Mouse (Mus musculus) heart, postnatal 0 days (tissue): Measurements from ENCODE around the gene Lpin3. TPM values are rescaled to one million over a fixed set of nuclear protein-coding genes. Genes with fewer than 3 reads are reported as not detected.

Experiments
- ATAC-seq: fragments of 200-750 bp; cut with Nextera tagmentation; 2 replicates; pipeline ENCODE4 v1.8.0; 2017; ENCODE audit warnings: low read depth, moderate number of reproducible peaks, moderate library complexity; ENCODE audit not compliant: insufficient read depth
- DNase-seq: peaks from one replicate; pipeline ENCODE4 v3.0.0-alpha.2; 2016; ENCODE audit warnings: low spot score
- H3K27ac ChIP-seq: fragments of 300-500 bp; sonication (generic); 2 replicates; pipeline ENCODE4 v1.5.1; 2014; ENCODE audit warnings: low read depth, mild to moderate bottlenecking
- H3K27me3 ChIP-seq: fragments of 300-500 bp; sonication (generic); 2 replicates; pipeline ENCODE4 v1.6.1; 2014; ENCODE audit warnings: low read length, mixed read lengths; ENCODE audit not compliant: control insufficient read depth, insufficient read depth
- H3K36me3 ChIP-seq: fragments of 300-500 bp; sonication (generic); replicated peaks from 2 replicates; pipeline ENCODE4 v1.6.1; 2014; ENCODE audit warnings: low read length, mixed read lengths; ENCODE audit not compliant: control insufficient read depth, insufficient read depth
- H3K4me1 ChIP-seq: fragments of 300-500 bp; sonication (generic); 2 replicates; pipeline ENCODE4 v1.6.1; 2014; ENCODE audit warnings: antibody characterized with exemption; ENCODE audit not compliant: control insufficient read depth, insufficient read depth
- H3K4me2 ChIP-seq: fragments of 300-500 bp; sonication (generic); 2 replicates; pipeline ENCODE4 v1.6.1; 2014; ENCODE audit warnings: low read depth, mild to moderate bottlenecking, low read length, moderate library complexity
- H3K4me3 ChIP-seq: fragments of 300-500 bp; sonication (generic); 2 replicates; pipeline ENCODE4 v1.5.1; 2014; ENCODE audit warnings: low read depth, low read length
- H3K9ac ChIP-seq: fragments of 300-500 bp; sonication (generic); replicated peaks from 2 replicates; pipeline ENCODE4 v1.6.1; 2014; ENCODE audit warnings: low read depth, low read length, mixed read lengths
- H3K9me3 ChIP-seq: fragments of 300-500 bp; sonication (generic); replicated peaks from 2 replicates; pipeline ENCODE4 v1.6.1; 2016; ENCODE audit warnings: low read length; ENCODE audit not compliant: control insufficient read depth
- CTCF ChIP-seq: IDR thresholded peaks from 2 replicates; pipeline ENCODE4 v1.5.1; 2016; ENCODE audit warnings: antibody characterized with exemption, control low read depth, low read depth
- EP300 ChIP-seq: IDR thresholded peaks from 2 replicates; pipeline ENCODE4 v1.6.1; 2016; ENCODE audit warnings: antibody characterized with exemption, low read depth
- WGBS: fragments of 180-500 bp; shearing (Covaris S2); extraction: QIAGEN DNeasy Blood & Tissue Kit; methylation state at CpG from one replicate; pipeline ENCODE4 v1.1.7; 2014; 5-methylcytosine and 5-hydroxymethylcytosine counted together
- polyA plus RNA-seq: library from polyadenylated mRNA; unstranded; fragments of >200 nt; fragmentation: Nextera tagmentation; extraction: Ambion mirVana; gene quantifications from 2 replicates; pipeline ENCODE4 v1.2.1, GENCODE M21; 2015
- total RNA-seq: library from RNA; depleted of rRNA; stranded (reverse); fragments of >200 nt; gene quantifications from 2 replicates; pipeline ENCODE4 v1.2.3, GENCODE M21; 2014; ENCODE audit warnings: low replicate concordance; rRNA removed

Gene Lpin3
- total RNA-seq: 1.1 and 5.1 TPM in 2 replicates
- polyA plus RNA-seq: 0.99 and 1.5 TPM in 2 replicates

GRCm38 (mm10) chr2:160880453-160881195, at the start of gene Lpin3:
TSS of gene Lpin3 (plus strand) at chr2:160880670.
- WGBS: 24% methylated on average over 13 of the region's 13 CpGs
- TF ChIP-seq EP300 (no peak), CTCF (no peak)
- DNase-seq (peak; percentile 51), ATAC-seq (peak; percentile 69)
- H3K4me1 ChIP-seq: peaks cover 3% of the 10 kb centered on the region; the same call in 1 of the 2 replicates
- no peaks in the 10 kb centered on the region for H3K36me3 ChIP-seq
- H3K4me3 ChIP-seq: no peak within 1 kb of the TSS
- peak within 1 kb of the TSS; percentile 39 for H3K27ac ChIP-seq
- H3K9me3 ChIP-seq: no peaks in the 10 kb centered on the region; the same call in 1 of the 2 replicates
- H3K4me2 ChIP-seq: no peak within 1 kb of the TSS
- H3K27me3 ChIP-seq: no peaks in the 10 kb centered on the region
- H3K9ac ChIP-seq: no peak within 1 kb of the TSS

DNA sequence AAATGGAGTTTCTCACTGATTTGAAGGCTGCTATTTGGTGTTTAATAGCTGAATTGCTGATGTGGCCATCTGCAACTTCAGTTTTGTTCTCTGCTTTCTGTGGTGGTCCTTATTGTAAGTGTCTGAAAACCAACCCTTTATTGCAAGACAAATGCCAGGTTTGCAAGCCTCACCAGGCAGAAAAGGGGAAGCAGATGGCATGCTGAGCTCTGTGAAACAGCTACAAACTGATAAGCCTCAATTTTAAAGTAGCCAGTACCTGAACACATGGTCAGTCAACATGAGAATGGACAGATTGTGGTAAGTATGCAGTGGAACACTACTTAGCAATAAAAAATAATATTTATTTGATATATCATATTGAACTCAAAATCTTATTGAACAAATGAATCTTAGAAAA, 39.6 kb upstream of the Lpin3 start:
- no peak overlapping the region for H3K4me2 ChIP-seq
- H3K27ac ChIP-seq: no peak overlapping the region
- ATAC-seq (no peak), DNase-seq (no peak)
- TF ChIP-seq EP300: no peak
- TF ChIP-seq CTCF: no peak
- no peaks in the 10 kb centered on the region for H3K27me3 ChIP-seq
- H3K4me1 ChIP-seq: 0 out of 2 replicates have a peak, but pooled peaks cover 6% of the 10 kb centered on the region
- 0 out of 2 replicates have a peak, but pooled peaks cover 3% of the 10 kb centered on the region for H3K36me3 ChIP-seq
- no peak overlapping the region for H3K9ac ChIP-seq
- H3K9me3 ChIP-seq: no peaks in the 10 kb centered on the region
- H3K4me3 ChIP-seq: no peak overlapping the region

DNA sequence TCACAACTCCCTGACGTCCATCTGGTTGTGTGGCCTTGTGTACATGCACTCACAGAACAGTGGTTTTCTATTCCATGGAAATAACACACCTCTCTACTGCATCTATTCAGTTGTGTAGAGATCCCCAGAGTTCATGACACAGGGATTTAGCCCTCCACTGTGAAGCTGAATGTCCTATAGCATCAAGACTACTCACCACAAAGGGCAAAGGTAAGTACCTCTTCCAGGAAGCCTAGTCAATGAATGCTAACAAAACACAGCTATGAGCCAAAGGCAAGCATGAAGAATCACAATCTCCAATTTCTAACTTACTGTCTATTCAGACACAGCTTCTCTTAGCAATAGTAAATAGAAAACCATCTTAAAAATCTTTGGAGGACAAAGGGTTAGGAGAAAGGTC, 32.8 kb upstream of the Lpin3 start:
- no peak for ATAC-seq

GRCm38 (mm10) chr2:160848186-160848585, 32.3 kb upstream of the Lpin3 start:
- DNase-seq (no peak), ATAC-seq (no peak)
- Histone ChIP-seq H3K27ac (no peak overlapping the region), H3K9me3 (no peaks in the 10 kb centered on the region), H3K9ac (no peak overlapping the region), H3K27me3 (no peaks in the 10 kb centered on the region), H3K36me3 (no peaks in the 10 kb centered on the region), H3K4me1 (peaks cover 6% of the 10 kb centered on the region; the same call in 1 of the 2 replicates), H3K4me3 (no peak overlapping the region), H3K4me2 (no peak overlapping the region)
- WGBS: 74% methylated on average over 2 of the region's 2 CpGs
- no peak for TF ChIP-seq EP300
- TF ChIP-seq CTCF: no peak

More for the DNA sequence above, 32.8 kb upstream of the Lpin3 start:
- 82% methylated on average over 1 of the region's 1 CpGs for WGBS
- H3K36me3 ChIP-seq: no peaks in the 10 kb centered on the region
- no peak overlapping the region for H3K9ac ChIP-seq
- no peaks in the 10 kb centered on the region for H3K27me3 ChIP-seq
- no peak overlapping the region for H3K4me3 ChIP-seq
- DNase-seq: no peak
- no peak overlapping the region for H3K4me2 ChIP-seq
- TF ChIP-seq CTCF: no peak
- no peak for TF ChIP-seq EP300
- H3K4me1 ChIP-seq: peaks cover 9% of the 10 kb centered on the region; the same call in 1 of the 2 replicates
- no peaks in the 10 kb centered on the region for H3K9me3 ChIP-seq
- H3K27ac ChIP-seq: no peak overlapping the region

- TF ChIP-seq EP300 (no peak), CTCF (peak; percentile 38)
- H3K36me3 ChIP-seq: no peaks in the 10 kb centered on the region
- 79% methylated on average over 3 of the region's 3 CpGs for WGBS
- ATAC-seq (no peak), DNase-seq (no peak)
- H3K4me2 ChIP-seq: no peak overlapping the region
- H3K4me1 ChIP-seq: peaks cover 7% of the 10 kb centered on the region; the same call in 1 of the 2 replicates
- H3K27ac ChIP-seq: no peak overlapping the region
- no peaks in the 10 kb centered on the region for H3K9me3 ChIP-seq
- H3K9ac ChIP-seq: no peak overlapping the region
- H3K4me3 ChIP-seq: no peak overlapping the region
- H3K27me3 ChIP-seq: no peaks in the 10 kb centered on the region
Measured at GRCm38 (mm10) chr2:160849617-160850240, 30.7 kb upstream of the Lpin3 start.
